Mouse (Mus musculus) heart, postnatal 0 days (tissue): ENCODE measurements at regions not wholly inside any gene's neighbourhood (a gene's known extent, or its start where the extent isn't known, plus 50 kb on each side); places are given as distances from the start of the nearest gene placed in this dataset.

Experiments used
- CTCF ChIP-seq: IDR thresholded peaks from 2 replicates; pipeline ENCODE4 v1.5.1; 2016; ENCODE audit warnings: antibody characterized with exemption, control low read depth, low read depth
- EP300 ChIP-seq: IDR thresholded peaks from 2 replicates; pipeline ENCODE4 v1.6.1; 2016; ENCODE audit warnings: antibody characterized with exemption, low read depth

- no peak for TF ChIP-seq EP300
- no peak for TF ChIP-seq CTCF
Observed at GRCm38 (mm10) chr8:96277479-96278138, 389.3 kb upstream of the Got2 start.
